Mouse (Mus musculus) forebrain, embryonic 16.5 days (tissue): Measurements from ENCODE around the gene Trap1. TPM values are rescaled to one million over a fixed set of nuclear protein-coding genes. Genes with fewer than 3 reads are reported as not detected.
"Not testable (repeated sequence)": the region's sequence is repeated elsewhere in the genome, so short reads cannot be mapped to it uniquely, and the experiment has no call there.

Experiments
- ATAC-seq: fragments of 200-750 bp; cut with Nextera tagmentation; 2 replicates; pipeline ENCODE4 v1.8.0; 2017; ENCODE audit warnings: mild to moderate bottlenecking, moderate library complexity
- H3K27ac ChIP-seq: fragments of 300-500 bp; sonication (generic); 2 replicates; pipeline ENCODE4 v1.5.1; 2014; ENCODE audit warnings: low read length, control low read depth
- H3K27me3 ChIP-seq: fragments of 300-500 bp; sonication (generic); replicated peaks from 2 replicates; pipeline ENCODE4 v1.6.1; 2014; ENCODE audit warnings: low read length; ENCODE audit not compliant: control insufficient read depth, insufficient read depth
- H3K36me3 ChIP-seq: fragments of 300-500 bp; sonication (generic); 2 replicates; pipeline ENCODE4 v1.6.1; 2014; ENCODE audit not compliant: control insufficient read depth, insufficient read depth
- H3K4me1 ChIP-seq: fragments of 300-500 bp; sonication (generic); replicated peaks from 2 replicates; pipeline ENCODE4 v1.6.1; 2014; ENCODE audit warnings: low read length; ENCODE audit not compliant: control insufficient read depth, insufficient read depth
- H3K4me2 ChIP-seq: fragments of 300-500 bp; sonication (generic); 2 replicates; pipeline ENCODE4 v1.6.1; 2014; ENCODE audit warnings: mild to moderate bottlenecking, low read length, control low read depth
- H3K4me3 ChIP-seq: fragments of 300-500 bp; sonication (generic); replicated peaks from 2 replicates; pipeline ENCODE4 v1.5.1; 2014; ENCODE audit warnings: mild to moderate bottlenecking, low read length, control low read depth
- H3K9ac ChIP-seq: fragments of 300-500 bp; sonication (generic); replicated peaks from 2 replicates; pipeline ENCODE4 v1.6.1; 2014; ENCODE audit warnings: low read depth, low read length, control low read depth
- H3K9me3 ChIP-seq: fragments of 300-500 bp; sonication (generic); 2 replicates; pipeline ENCODE4 v1.6.1; 2016; ENCODE audit warnings: low read length; ENCODE audit not compliant: control insufficient read depth
- WGBS: fragments of 180-500 bp; shearing (Covaris S2); extraction: QIAGEN DNeasy Blood & Tissue Kit; methylation state at CpG from one replicate; pipeline ENCODE4 v1.1.7; 2014; 5-methylcytosine and 5-hydroxymethylcytosine counted together
- polyA plus RNA-seq: library from polyadenylated mRNA; unstranded; fragments of >200 nt; fragmentation: Nextera tagmentation; extraction: Ambion mirVana; gene quantifications from 2 replicates; pipeline ENCODE4 v1.2.1, GENCODE M21; 2015

Trap1 gene
- polyA plus RNA-seq, 1 experiment from 2014 or later: 52.7 TPM

- Histone ChIP-seq H3K27me3 (no peaks in the 10 kb centered on the region), H3K4me3 (no peak overlapping the region), H3K4me2 (no peak overlapping the region), H3K4me1 (no peaks in the 10 kb centered on the region), H3K36me3 (no peaks in the 10 kb centered on the region), H3K9me3 (no peaks in the 10 kb centered on the region), H3K27ac (no peak overlapping the region), H3K9ac (no peak overlapping the region)
- no peak for ATAC-seq
- WGBS: 84% methylated on average over 4 of the region's 6 CpGs
These were observed 46.0 kb downstream of the Trap1 start for GRCm38 (mm10) chr16:4031441-4032274.

GRCm38 (mm10) chr16:4030501-4030900, 47.1 kb downstream of the Trap1 start:
- no peak overlapping the region for H3K4me3 ChIP-seq
- H3K36me3 ChIP-seq: no peaks in the 10 kb centered on the region
- no peaks in the 10 kb centered on the region for H3K9me3 ChIP-seq
- no peak for ATAC-seq
- WGBS: 94% methylated on average over 10 of the region's 10 CpGs
- H3K4me1 ChIP-seq: no peaks in the 10 kb centered on the region
- H3K27ac ChIP-seq: no peak overlapping the region
- H3K27me3 ChIP-seq: no peaks in the 10 kb centered on the region
- H3K9ac ChIP-seq: no peak overlapping the region
- no peak overlapping the region for H3K4me2 ChIP-seq

GRCm38 (mm10) chr16:4029371-4029841, 48.2 kb downstream of the Trap1 start:
- Histone ChIP-seq H3K4me2 (no peak overlapping the region), H3K27ac (no peak overlapping the region), H3K4me1 (no peaks in the 10 kb centered on the region), H3K4me3 (no peak overlapping the region), H3K9me3 (no peaks in the 10 kb centered on the region), H3K27me3 (no peaks in the 10 kb centered on the region), H3K36me3 (no peaks in the 10 kb centered on the region), H3K9ac (no peak overlapping the region)
- 82% methylated on average over 5 of the region's 5 CpGs for WGBS
- no peak for ATAC-seq

GRCm38 (mm10) chr16:4027211-4027610, 50.4 kb downstream of the Trap1 start:
- no peaks in the 10 kb centered on the region for H3K9me3 ChIP-seq
- 88% methylated on average over 3 of the region's 3 CpGs for WGBS
- no peak overlapping the region for H3K9ac ChIP-seq
- no peak overlapping the region for H3K4me3 ChIP-seq
- ATAC-seq: no peak
- H3K4me1 ChIP-seq: no peaks in the 10 kb centered on the region
- H3K27me3 ChIP-seq: no peaks in the 10 kb centered on the region
- no peaks in the 10 kb centered on the region for H3K36me3 ChIP-seq
- H3K4me2 ChIP-seq: no peak overlapping the region
- H3K27ac ChIP-seq: no peak overlapping the region

- Histone ChIP-seq H3K9me3 (no peaks in the 10 kb centered on the region), H3K36me3 (no peaks in the 10 kb centered on the region), H3K4me2 (no peak overlapping the region), H3K9ac (no peak overlapping the region), H3K27me3 (no peaks in the 10 kb centered on the region), H3K4me1 (no peaks in the 10 kb centered on the region), H3K4me3 (no peak overlapping the region), H3K27ac (no peak overlapping the region)
- ATAC-seq: no peak
- WGBS: 72% methylated on average over 1 of the region's 1 CpGs
These were observed 51.0 kb downstream of the Trap1 start for GRCm38 (mm10) chr16:4026672-4027071.

- H3K4me3 ChIP-seq: no peak overlapping the region
- no peak overlapping the region for H3K4me2 ChIP-seq
- no peaks in the 10 kb centered on the region for H3K9me3 ChIP-seq
- H3K27me3 ChIP-seq: no peaks in the 10 kb centered on the region
- H3K9ac ChIP-seq: no peak overlapping the region
- no peak overlapping the region for H3K27ac ChIP-seq
- H3K36me3 ChIP-seq: no peaks in the 10 kb centered on the region
- 72% methylated on average over 4 of the region's 4 CpGs for WGBS
- H3K4me1 ChIP-seq: no peaks in the 10 kb centered on the region
- no peak for ATAC-seq
These were observed 54.9 kb downstream of the Trap1 start for GRCm38 (mm10) chr16:4022719-4023118.

GRCm38 (mm10) chr16:4021241-4021640, 56.4 kb downstream of the Trap1 start:
- no peaks in the 10 kb centered on the region for H3K36me3 ChIP-seq
- no peak overlapping the region for H3K4me2 ChIP-seq
- H3K9ac ChIP-seq: no peak overlapping the region
- H3K4me1 ChIP-seq: no peaks in the 10 kb centered on the region
- 78% methylated on average over 1 of the region's 1 CpGs for WGBS
- no peaks in the 10 kb centered on the region for H3K9me3 ChIP-seq
- H3K27ac ChIP-seq: no peak overlapping the region
- no peak for ATAC-seq
- no peak overlapping the region for H3K4me3 ChIP-seq
- no peaks in the 10 kb centered on the region for H3K27me3 ChIP-seq

GRCm38 (mm10) chr16:4017466-4017865, 60.2 kb downstream of the Trap1 start:
- H3K27ac ChIP-seq, H3K4me2 ChIP-seq, H3K36me3 ChIP-seq, H3K27me3 ChIP-seq, H3K9me3 ChIP-seq, H3K9ac ChIP-seq, H3K4me3 ChIP-seq, ATAC-seq, H3K4me1 ChIP-seq: not testable (repeated sequence)
- WGBS: 81% methylated on average over 6 of the region's 6 CpGs

GRCm38 (mm10) chr16:4016786-4017185, 60.8 kb downstream of the Trap1 start:
- H3K4me3 ChIP-seq, H3K4me1 ChIP-seq, H3K27me3 ChIP-seq, H3K9me3 ChIP-seq, H3K36me3 ChIP-seq, H3K4me2 ChIP-seq, ATAC-seq, H3K9ac ChIP-seq, H3K27ac ChIP-seq: not testable (repeated sequence)
- WGBS: 81% methylated on average over 17 of the region's 17 CpGs
